Mouse (Mus musculus): ENCODE measurements at regions not wholly inside any gene's neighbourhood (a gene's known extent, or its start where the extent isn't known, plus 50 kb on each side); places are given as distances from the start of the nearest gene placed in this dataset.

GRCm38 (mm10) chr6:52105031-52105593 lies 53.0 kb downstream of the Hoxa1 start:
- DNase-seq (ENCODE audit: low spot score in 2 of 2): no peak

- DNase-seq (ENCODE audit: low spot score in 2 of 2): no peak
These were observed 54.0 kb downstream of the Hoxa1 start for GRCm38 (mm10) chr6:52104141-52104540.

DNA sequence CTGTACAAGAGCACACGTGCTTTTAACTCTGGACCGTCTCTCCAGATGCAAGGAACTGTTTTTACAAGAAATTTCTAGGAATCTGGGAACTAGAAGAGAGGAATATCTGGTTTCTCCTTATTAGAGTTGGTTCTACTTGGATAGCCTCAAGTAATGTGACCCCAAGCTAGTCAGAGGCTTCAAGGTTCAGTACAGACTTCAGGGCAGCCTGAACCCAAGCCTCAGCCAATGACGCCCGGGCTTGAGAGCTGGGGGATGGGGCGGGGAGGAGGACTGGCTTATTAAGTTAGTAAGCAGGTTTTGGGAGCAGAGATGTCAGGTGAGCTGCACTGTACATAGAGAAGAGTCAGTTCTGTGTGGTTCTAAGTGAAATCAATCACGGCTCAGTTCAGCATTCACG lies 54.5 kb downstream of the Hoxa1 start:
- DNase-seq (ENCODE audit: low spot score in 2 of 2): no peak

- no peak for DNase-seq (ENCODE audit: low spot score in 2 of 2)
These were observed 55.4 kb downstream of the Hoxa1 start for GRCm38 (mm10) chr6:52102699-52103098.

- DNase-seq (ENCODE audit: low spot score in 2 of 2): no peak
These were observed 55.9 kb downstream of the Hoxa1 start for GRCm38 (mm10) chr6:52102179-52102578.

DNA sequence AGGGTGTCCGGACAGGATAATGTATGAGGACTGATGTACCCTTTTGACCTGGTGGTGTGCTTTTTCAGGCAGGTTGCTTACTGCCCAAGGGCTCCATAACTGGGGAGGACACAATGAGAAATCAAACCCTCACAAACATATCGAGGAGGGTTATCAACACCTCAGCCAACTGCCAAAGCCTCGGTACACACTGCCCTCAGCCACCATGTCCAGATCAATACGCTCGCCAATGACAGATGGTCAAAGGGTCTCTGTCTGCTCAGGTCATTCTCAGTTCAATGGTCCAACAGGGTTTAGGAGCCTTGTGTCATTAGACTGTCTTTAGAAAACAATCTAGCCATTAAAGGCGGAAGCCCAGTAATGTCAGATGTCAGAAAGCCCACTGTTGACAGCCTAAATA lies 56.9 kb downstream of the Hoxa1 start:
- no peak for DNase-seq (ENCODE audit: low spot score in 2 of 2)

DNA sequence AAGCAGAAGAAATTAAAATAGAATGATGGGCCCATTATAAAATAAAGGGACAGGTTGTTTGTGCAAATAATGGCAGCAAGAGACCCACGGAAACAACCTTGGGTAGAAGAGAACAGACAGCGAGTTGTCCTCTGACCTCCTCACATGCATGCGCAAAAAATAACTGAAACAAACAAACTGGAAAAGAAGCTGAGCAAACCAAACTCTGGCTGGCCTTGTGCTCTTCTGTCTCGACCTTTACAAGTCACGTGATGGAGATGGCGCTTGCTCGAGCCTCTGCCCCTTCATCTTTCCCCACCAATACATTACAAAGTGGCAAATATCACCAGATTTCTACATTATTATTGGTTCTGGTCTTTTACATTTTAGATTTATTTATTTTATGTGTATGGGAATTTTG lies 59.3 kb downstream of the Hoxa1 start:
- DNase-seq (ENCODE audit: low spot score in 2 of 2): no peak

DNA sequence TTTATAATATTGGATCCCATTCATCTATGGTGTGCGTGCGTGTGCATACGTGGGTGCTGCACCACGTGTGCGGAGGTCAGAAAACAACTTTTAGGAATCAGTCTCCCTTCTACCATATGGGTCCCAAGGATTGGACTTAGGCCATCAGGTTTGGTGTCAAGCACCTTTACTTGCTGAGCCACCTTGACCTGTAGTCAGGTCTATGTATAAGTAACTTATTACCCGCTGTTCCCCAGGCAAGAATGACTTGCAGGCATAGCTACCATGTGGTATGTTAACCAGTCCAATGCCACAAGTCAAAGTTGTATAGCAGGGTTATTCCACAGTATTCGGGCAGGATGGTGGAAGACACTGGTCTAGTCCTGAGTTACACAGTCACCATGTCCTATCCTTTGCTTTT lies 62.5 kb downstream of the Hoxa1 start:
- no peak for DNase-seq (ENCODE audit: low spot score in 2 of 2)

DNA sequence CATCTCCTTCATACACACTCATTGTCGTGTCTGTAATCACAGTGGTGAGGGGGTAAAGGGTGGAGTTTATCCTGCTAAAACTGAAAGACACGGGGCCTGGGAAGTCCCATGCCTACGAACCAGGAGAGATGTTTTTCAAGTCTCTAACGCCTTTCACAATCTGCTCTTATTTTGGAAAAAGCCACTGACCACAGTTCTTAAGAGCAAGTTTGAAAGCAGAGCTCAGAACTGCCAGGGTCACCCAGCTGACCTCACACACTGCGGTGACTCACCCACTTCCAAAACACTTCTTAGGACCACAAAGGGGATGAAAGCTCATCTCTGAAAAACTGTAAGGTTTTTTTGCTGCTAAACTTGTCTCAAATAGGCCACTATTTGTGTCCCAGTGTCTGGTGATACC lies 66.7 kb downstream of the Hoxa1 start:
- DNase-seq (ENCODE audit: low spot score in 2 of 2): no peak

GRCm38 (mm10) chr6:52085932-52086643 lies 72.0 kb downstream of the Hoxa1 start:
- no peak for DNase-seq (ENCODE audit: low spot score in 2 of 2)

GRCm38 (mm10) chr6:52084622-52085021 lies 72.3 kb upstream of the Skap2 start:
- no peak for DNase-seq (ENCODE audit: low spot score in 2 of 2)

DNA sequence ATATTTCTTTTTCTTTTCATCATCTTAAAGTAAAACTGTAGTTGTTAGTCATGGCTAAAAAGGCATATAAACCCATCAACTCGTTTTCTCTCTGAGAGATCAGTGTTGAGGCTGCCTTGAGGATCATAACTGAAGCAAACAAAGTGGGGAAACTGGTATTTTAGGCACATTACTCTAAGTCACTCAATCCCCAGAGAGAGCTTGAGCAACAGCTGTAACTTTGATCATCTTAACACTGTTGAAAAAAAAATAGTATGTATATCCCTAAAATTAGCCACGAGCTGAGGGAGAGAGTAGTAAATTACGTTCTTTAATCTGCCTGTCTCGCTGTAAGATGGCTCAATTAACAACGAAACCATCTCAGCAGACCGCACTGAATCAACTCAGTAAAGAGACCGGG lies 67.2 kb upstream of the Skap2 start:
- DNase-seq (ENCODE audit: low spot score in 2 of 2): no peak

GRCm38 (mm10) chr6:52078530-52079340 lies 66.4 kb upstream of the Skap2 start:
- no peak for DNase-seq (ENCODE audit: low spot score in 2 of 2)

DNA sequence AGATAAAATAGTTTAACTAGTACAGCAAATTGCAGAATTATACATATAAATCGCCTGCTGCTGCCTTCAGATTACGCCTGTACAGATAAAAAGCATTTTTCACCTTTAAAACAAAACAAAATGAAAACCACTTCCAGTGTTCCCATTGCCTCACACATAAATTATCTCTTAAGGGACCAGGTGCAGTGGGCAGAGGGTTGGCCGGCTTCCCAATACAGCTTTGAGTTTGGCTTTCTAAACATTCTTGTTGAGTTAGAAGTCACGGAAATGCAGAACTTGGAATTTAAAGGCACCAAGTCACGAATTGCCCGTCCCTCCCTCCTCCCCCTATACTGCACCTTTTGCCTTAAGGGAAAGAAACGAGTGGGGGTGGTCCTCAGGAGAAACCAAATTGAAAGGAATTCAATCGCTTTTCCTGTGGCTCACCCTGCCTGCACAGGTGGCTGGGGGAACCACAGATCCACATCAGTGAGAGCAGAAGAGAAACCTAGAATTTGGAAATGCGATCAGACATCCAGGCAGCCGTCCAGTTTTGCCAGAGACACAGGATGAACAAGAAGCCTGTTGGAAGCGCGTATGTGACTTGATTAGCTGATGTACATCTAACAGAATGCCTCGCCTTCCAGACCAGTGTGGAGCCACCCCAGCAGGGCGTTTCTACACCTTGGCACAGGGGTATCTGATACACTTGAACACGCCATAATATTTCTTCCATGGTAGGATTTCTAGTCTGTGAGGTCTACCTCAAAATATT lies 64.0 kb upstream of the Skap2 start:
- peak; percentile 30 to 45 for DNase-seq (ENCODE audit: low spot score in 2 of 2)

- no peak for DNase-seq (ENCODE audit: low spot score in 2 of 2)
These were observed 62.6 kb upstream of the Skap2 start for GRCm38 (mm10) chr6:52074904-52075303.

DNA sequence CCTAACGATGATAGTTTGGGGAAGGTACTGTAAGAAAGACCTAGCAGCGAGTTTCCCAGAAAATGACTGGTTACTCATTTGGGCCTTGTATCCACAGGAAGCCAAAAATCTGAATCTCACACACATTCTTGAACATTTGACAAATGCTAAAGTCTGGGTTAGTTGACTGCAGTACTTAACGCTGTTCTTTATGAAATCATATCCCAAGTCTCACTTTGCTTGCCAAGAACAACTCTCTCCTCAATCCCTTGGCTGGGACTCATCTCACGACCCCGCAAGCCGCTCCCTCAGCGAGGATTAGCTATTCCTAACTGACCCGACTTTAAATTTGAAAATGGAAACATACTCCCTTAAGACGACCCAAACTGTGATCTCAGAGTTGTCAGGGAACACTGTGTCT lies 54.8 kb upstream of the Skap2 start:
- no peak for DNase-seq (ENCODE audit: low spot score in 2 of 2)

GRCm38 (mm10) chr6:52065652-52066051 lies 53.3 kb upstream of the Skap2 start:
- DNase-seq (ENCODE audit: low spot score in 2 of 2): no peak

DNA sequence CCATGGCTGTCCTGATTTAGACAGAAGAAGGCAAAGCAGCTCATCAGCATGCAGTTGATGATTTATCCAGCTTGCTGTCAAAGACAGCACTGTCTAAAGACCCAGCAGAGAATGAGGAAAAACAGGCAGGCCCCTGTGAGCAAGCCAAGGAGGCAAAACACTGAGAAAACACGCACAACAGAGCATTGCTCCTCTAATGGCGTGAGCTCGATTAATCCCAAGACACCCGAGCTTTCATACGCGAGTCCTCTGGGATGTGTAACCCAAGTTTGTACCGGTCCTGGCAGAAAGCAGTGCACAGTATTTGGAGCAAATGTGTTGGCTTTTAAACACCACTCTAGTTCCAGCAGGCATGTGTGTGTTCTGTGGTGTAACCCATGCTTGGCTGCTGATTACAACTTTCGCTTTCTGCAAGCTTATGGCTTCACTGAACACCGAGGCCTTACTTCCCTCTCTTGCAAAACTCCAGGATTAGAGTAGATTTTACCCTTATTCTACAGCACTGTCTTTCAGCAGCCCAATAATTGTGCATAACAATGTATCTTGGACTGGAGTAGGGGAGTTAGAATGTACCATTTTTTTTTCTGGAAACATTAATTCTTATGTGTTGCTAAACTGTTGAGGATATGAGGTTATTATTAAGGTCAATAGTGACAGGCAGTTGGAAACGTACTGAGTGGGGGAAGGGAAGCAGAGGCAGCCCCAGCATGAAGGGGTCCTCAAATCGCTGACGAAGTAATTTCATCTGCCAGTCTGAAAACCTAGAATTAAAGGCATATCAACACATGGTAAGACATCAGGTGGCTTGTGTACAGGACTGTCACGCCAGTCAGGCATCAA lies 52.0 kb upstream of the Skap2 start:
- peak; percentile 53 to 59 for DNase-seq (ENCODE audit: low spot score in 2 of 2)

Measured in layer of hippocampus, postnatal 10 days (tissue).